Mouse (Mus musculus): ENCODE measurements around the gene Ccdc33.

- TF ChIP-seq ZC3H11A (IDR thresholded peaks at IDR 0.05; ENCODE audit: borderline replicate concordance, low read depth, low read length) (no peak), MAFK (IDR thresholded peaks at IDR 0.05; ENCODE audit: insufficient read depth, low read depth, low read length) (no peak), ZNF384 (IDR thresholded peaks at IDR 0.05; ENCODE audit: low read depth, low read length) (no peak)
Observed at GRCm38 (mm10) chr9:58043496-58044017, 75.1 kb downstream of the Ccdc33 start.
